Mouse (Mus musculus): ENCODE data around the gene Cyp4f16. TPM values are rescaled to one million over a fixed set of nuclear protein-coding genes. Genes with fewer than 3 reads are reported as not detected.

The Cyp4f16 gene
- total RNA-seq, 1 experiment: 20.8 TPM

DNA sequence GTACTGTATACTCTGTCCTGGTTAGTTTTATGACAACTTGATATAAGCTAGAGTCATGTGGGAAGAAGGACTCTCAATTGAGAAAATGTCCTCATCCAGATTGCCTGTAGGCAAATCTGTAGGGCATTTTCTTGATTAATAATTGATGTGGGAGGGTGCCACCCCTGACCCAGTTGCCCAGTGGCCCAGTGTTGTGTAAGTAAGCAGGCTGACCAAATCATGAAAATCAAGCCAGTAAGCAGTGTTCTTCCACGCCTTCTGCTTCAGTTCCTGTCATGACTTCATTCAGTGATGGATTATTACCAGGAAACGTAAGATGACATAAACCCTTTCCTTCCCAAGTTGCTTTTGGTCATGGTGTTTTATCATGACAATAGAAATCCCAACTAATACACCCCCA, 33.2 kb upstream of the Cyp4f16 start:
- DNase-seq (ENCODE audit: low read depth, low spot score): no peak
- Histone ChIP-seq H3K27ac (ENCODE audit: insufficient read depth, low read depth, low read length, poor library complexity, severe bottlenecking) (no peak overlapping the region), H3K9me3 (ENCODE audit: control insufficient read depth, insufficient read depth, low read depth, low read length) (no peaks in the 10 kb centered on the region), H3K9ac (ENCODE audit: insufficient read depth, low read depth, low read length, poor library complexity, severe bottlenecking) (no peak overlapping the region), H3K4me1 (ENCODE audit: control insufficient read depth in 2 of 2, insufficient read depth in 2 of 2, low read length in 2 of 2, poor library complexity in 1 of 2) (peaks cover 0 to 5% of the 10 kb centered on the region in 2 experiments; a peak in 1 of 4 replicates), H3K36me3 (ENCODE audit: control insufficient read depth, insufficient read depth, low read length, poor library complexity, severe bottlenecking) (no peaks in the 10 kb centered on the region), H3K4me3 (ENCODE audit: insufficient read depth in 1 of 2, low read depth in 1 of 2, low read length in 2 of 2, poor library complexity in 1 of 2, severe bottlenecking in 1 of 2) (no peak overlapping the region)
- in situ Hi-C loops (cut with MboI; ENCODE audit: low sequenced_read_pairs in 2 of 2, unreplicated experiment in 2 of 2): no loop called here
- TF ChIP-seq ZNF384 (IDR thresholded peaks at IDR 0.05; ENCODE audit: low read depth, low read length): no peak
- no peak for TF ChIP-seq CHD2 (IDR thresholded peaks at IDR 0.05; ENCODE audit: low read depth, low read length)
- TF ChIP-seq ZC3H11A (IDR thresholded peaks at IDR 0.05; ENCODE audit: borderline replicate concordance, low read depth, low read length): no peak
- TF ChIP-seq HCFC1 (IDR thresholded peaks at IDR 0.05; ENCODE audit: borderline replicate concordance, insufficient read depth, low read length): no peak
- TF ChIP-seq MAFK (IDR thresholded peaks at IDR 0.05; ENCODE audit: insufficient read depth, low read depth, low read length): no peak

DNA sequence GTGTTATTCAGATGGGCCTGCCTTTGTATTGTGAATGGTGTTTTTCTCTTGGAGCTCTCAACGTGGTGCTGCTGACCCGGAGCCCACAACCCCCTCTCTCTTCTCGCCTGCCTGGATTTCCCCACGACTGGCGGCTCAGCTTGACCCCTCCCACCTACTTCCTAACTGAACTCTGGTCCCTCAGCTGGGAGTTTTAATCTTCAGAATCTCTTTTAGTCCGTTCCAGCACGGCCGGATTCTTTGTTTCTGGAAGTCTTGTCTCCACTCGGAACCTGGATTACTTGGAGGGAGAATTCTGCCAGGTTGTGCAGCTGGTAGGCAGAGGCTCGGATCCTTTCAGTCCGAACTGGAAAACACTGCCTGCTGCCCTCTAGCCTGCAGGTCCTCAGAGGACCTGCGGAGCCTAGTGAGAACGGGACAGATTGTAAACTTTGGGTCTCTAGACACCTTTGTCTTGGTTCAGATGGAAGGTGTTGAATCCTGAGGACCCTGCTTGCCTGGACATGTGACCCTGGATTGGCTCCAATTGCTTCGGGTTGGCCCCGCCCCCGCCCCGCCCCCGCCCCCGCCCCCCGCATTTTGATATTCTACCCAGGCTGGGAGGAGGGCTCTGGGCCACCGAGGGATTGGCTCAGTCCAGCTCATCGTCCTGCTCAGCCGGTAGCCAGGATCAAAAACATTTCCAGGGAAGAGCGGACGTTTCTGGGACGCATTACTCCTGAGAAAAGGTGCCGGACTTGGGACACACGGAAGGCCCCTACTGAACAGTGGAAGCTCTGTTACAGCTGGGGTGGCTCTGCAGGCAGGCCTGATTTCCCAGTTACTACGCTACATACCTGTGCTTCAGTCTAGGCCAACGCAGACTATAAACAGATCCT, 30.3 kb upstream of the Cyp4f16 start, which contains the start of gene Cyp4f17:
Gene Cyp4f17 (plus strand): TSS at position 200 of the 878 bp plus-strand sequence.
- peak within 1 kb of the TSS; percentile 64 to 93 for H3K4me3 ChIP-seq (ENCODE audit: insufficient read depth in 1 of 2, low read depth in 1 of 2, low read length in 2 of 2, poor library complexity in 1 of 2, severe bottlenecking in 1 of 2)
- peak within 1 kb of the TSS; percentile 95 for H3K27ac ChIP-seq (ENCODE audit: insufficient read depth, low read depth, low read length, poor library complexity, severe bottlenecking)
- TF ChIP-seq ZNF384 (IDR thresholded peaks at IDR 0.05; ENCODE audit: low read depth, low read length) (no peak), HCFC1 (IDR thresholded peaks at IDR 0.05; ENCODE audit: borderline replicate concordance, insufficient read depth, low read length) (no peak)
- DNase-seq (ENCODE audit: low read depth, low spot score): peak; percentile 46
- H3K4me1 ChIP-seq (ENCODE audit: control insufficient read depth in 2 of 2, insufficient read depth in 2 of 2, low read length in 2 of 2, poor library complexity in 1 of 2): peaks cover 0 to 5% of the 10 kb centered on the region in 2 experiments; a peak in 1 of 4 replicates
- peak within 1 kb of the TSS; percentile 83 for H3K9ac ChIP-seq (ENCODE audit: insufficient read depth, low read depth, low read length, poor library complexity, severe bottlenecking)
- H3K36me3 ChIP-seq (ENCODE audit: control insufficient read depth, insufficient read depth, low read length, poor library complexity, severe bottlenecking): no peaks in the 10 kb centered on the region
- no peaks in the 10 kb centered on the region for H3K9me3 ChIP-seq (ENCODE audit: control insufficient read depth, insufficient read depth, low read depth, low read length)
- in situ Hi-C loops (cut with MboI; ENCODE audit: low sequenced_read_pairs in 2 of 2, unreplicated experiment in 2 of 2): no loop called here

DNA sequence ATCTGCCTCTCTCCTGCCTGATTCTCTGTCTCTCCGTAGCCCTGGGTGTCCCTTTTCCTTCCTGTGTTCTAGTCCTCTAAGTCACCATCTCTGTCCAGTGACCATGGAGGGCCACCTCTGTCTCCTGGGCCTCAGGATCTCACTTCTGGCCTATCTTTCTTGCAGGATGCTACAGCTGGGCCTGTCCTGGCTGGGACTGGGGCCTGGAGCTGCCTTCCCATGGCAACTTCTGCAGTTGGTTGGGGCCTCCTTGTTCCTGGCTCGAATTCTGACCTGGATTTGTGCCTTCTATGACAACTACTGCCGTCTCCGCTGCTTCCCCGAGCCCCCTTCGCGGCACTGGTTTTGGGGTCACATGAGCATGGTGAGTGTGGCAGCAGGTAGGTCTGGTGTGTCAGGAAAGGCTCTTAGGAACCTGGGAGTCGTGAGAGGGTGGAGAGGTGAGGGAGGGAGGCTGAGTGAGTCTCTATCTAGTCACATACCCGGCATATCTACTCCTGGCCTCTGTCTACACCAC, 29.6 kb upstream of the Cyp4f16 start:
- in situ Hi-C loops (cut with MboI; ENCODE audit: low sequenced_read_pairs in 2 of 2, unreplicated experiment in 2 of 2): no loop called here
- H3K9me3 ChIP-seq (ENCODE audit: control insufficient read depth, insufficient read depth, low read depth, low read length): no peaks in the 10 kb centered on the region
- no peak for TF ChIP-seq CHD2 (IDR thresholded peaks at IDR 0.05; ENCODE audit: low read depth, low read length)
- TF ChIP-seq ZNF384 (IDR thresholded peaks at IDR 0.05; ENCODE audit: low read depth, low read length): no peak
- TF ChIP-seq ZC3H11A (IDR thresholded peaks at IDR 0.05; ENCODE audit: borderline replicate concordance, low read depth, low read length): no peak
- TF ChIP-seq MAFK (IDR thresholded peaks at IDR 0.05; ENCODE audit: insufficient read depth, low read depth, low read length): no peak
- TF ChIP-seq HCFC1 (IDR thresholded peaks at IDR 0.05; ENCODE audit: borderline replicate concordance, insufficient read depth, low read length): no peak
- DNase-seq (ENCODE audit: low read depth, low spot score): no peak
- H3K36me3 ChIP-seq (ENCODE audit: control insufficient read depth, insufficient read depth, low read length, poor library complexity, severe bottlenecking): no peaks in the 10 kb centered on the region
- H3K4me1 ChIP-seq (ENCODE audit: control insufficient read depth in 2 of 2, insufficient read depth in 2 of 2, low read length in 2 of 2, poor library complexity in 1 of 2): peaks cover 0 to 5% of the 10 kb centered on the region in 2 experiments; a peak in 1 of 4 replicates
- H3K9ac ChIP-seq (ENCODE audit: insufficient read depth, low read depth, low read length, poor library complexity, severe bottlenecking): peak overlapping the region; percentile 53
- peak overlapping the region; percentile 59 to 93 for H3K4me3 ChIP-seq (ENCODE audit: insufficient read depth in 1 of 2, low read depth in 1 of 2, low read length in 2 of 2, poor library complexity in 1 of 2, severe bottlenecking in 1 of 2)
- no peak overlapping the region for H3K27ac ChIP-seq (ENCODE audit: insufficient read depth, low read depth, low read length, poor library complexity, severe bottlenecking)

DNA sequence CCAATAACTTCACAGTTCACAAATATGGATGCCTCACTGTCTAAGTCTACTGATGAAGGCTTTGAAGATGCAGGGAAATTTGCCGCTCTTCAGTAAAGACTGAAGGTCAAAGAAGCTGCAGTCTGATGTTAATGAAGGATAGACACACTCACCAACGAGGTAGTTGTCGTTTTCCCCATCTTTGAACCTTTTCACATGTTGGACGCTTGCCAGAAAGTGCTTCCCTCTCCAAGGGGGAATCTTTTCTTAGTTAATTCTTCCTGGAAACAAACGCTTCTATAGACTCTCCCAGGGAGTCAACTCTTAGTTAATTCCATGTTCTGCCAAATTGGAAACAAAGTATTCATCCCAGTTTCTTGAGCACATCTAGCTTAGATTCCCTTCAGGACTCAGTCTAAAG, 20.2 kb upstream of the Cyp4f16 start:
- TF ChIP-seq CHD2 (IDR thresholded peaks at IDR 0.05; ENCODE audit: low read depth, low read length): no peak
- TF ChIP-seq ZC3H11A (IDR thresholded peaks at IDR 0.05; ENCODE audit: borderline replicate concordance, low read depth, low read length): no peak
- no peak for TF ChIP-seq MAFK (IDR thresholded peaks at IDR 0.05; ENCODE audit: insufficient read depth, low read depth, low read length)
- no peak for TF ChIP-seq ZNF384 (IDR thresholded peaks at IDR 0.05; ENCODE audit: low read depth, low read length)
- TF ChIP-seq HCFC1 (IDR thresholded peaks at IDR 0.05; ENCODE audit: borderline replicate concordance, insufficient read depth, low read length): no peak
- Histone ChIP-seq H3K4me1 (ENCODE audit: control insufficient read depth in 2 of 2, insufficient read depth in 2 of 2, low read length in 2 of 2, poor library complexity in 1 of 2) (peaks cover 0 to 2% of the 10 kb centered on the region in 2 experiments; a peak in 1 of 4 replicates), H3K9ac (ENCODE audit: insufficient read depth, low read depth, low read length, poor library complexity, severe bottlenecking) (no peak overlapping the region), H3K27ac (ENCODE audit: insufficient read depth, low read depth, low read length, poor library complexity, severe bottlenecking) (no peak overlapping the region), H3K4me3 (ENCODE audit: insufficient read depth in 1 of 2, low read depth in 1 of 2, low read length in 2 of 2, poor library complexity in 1 of 2, severe bottlenecking in 1 of 2) (no peak overlapping the region), H3K9me3 (ENCODE audit: control insufficient read depth, insufficient read depth, low read depth, low read length) (no peaks in the 10 kb centered on the region), H3K36me3 (ENCODE audit: control insufficient read depth, insufficient read depth, low read length, poor library complexity, severe bottlenecking) (no peaks in the 10 kb centered on the region)
- in situ Hi-C loops (cut with MboI; ENCODE audit: low sequenced_read_pairs in 2 of 2, unreplicated experiment in 2 of 2): no loop called here
- no peak for DNase-seq (ENCODE audit: low read depth, low spot score)
